In the genomic region with DNA sequence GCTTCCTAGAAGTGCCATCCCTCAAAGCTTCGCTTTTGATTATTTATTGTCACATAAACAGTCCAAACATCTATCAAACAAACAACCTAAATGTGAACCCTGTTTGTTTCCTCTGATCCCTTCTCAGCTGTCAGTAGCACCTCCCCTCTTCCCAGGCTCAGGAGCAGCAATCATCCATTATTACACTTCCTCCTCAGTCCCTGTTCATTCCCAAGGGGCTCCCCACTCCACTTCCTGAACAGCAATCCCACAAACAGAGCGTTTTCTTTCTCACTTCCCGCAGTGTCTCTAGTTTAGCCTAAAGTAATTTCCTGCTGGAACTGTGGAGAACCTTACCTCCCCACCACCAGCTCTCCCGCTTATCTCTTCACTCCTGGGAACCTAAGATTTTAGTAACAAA, we compare ENCODE assay signal across 9 mouse cellular contexts.
A peak's percentile ranks its signal among the peaks of the same experiment; 100 is the strongest.
DNase-seq lines count a peak whose midpoint lies in the region; ATAC-seq and TF ChIP-seq lines count a peak whose summit lies in the region.
"Had no signal": no experiment of that assay in that cellular context is flagged by ENCODE, and none has a peak within 500 bp of the region (broad histone marks: within the 10 kb centered on the region; RNA-seq: fewer than 3 reads in every experiment).

No protein-coding gene starts in this region.

- TF ChIP-seq CTCF in heart, adult 2 months (IDR thresholded peaks at IDR 0.05): no peak

- H3K4me1 ChIP-seq in midbrain, embryonic 11.5 days (ENCODE audit: control insufficient read depth, insufficient read depth, low read length): peaks cover 10% of the 10 kb centered on the region; the same call in 1 of the 2 replicates
- peaks cover 5% of the 10 kb centered on the region; the same call in 1 of the 2 replicates for H3K4me1 ChIP-seq in midbrain, embryonic 16.5 days (ENCODE audit: control insufficient read depth, insufficient read depth, low read length)
- H3K4me1 ChIP-seq in heart, adult 2 months (ENCODE audit: control insufficient read depth, insufficient read depth, low read length): peaks cover 12% of the 10 kb centered on the region
- peaks cover 31% of the 10 kb centered on the region for H3K4me1 ChIP-seq in kidney, embryonic 14.5 days (ENCODE audit: control insufficient read depth, insufficient read depth, low read length)
- H3K4me1 ChIP-seq in stomach, embryonic 15.5 days: peaks cover 16% of the 10 kb centered on the region; the same call in 1 of the 2 replicates
- H3K4me1 ChIP-seq: liver, embryonic 15.5 days had no signal

- ATAC-seq in midbrain, embryonic 11.5 days (ENCODE audit: low FRiP score): no peak
- ATAC-seq in midbrain, embryonic 16.5 days: no peak
- ATAC-seq in kidney, embryonic 14.5 days (ENCODE audit: low FRiP score, low TSS enrichment): peak; percentile 36; the same call in 1 of the 2 replicates
- no peak for ATAC-seq in stomach, embryonic 15.5 days (ENCODE audit: insufficient read depth, low FRiP score, low read depth)
- no peak for ATAC-seq in megakaryocyte-erythroid progenitor cell, adult 5-6 weeks (replicated peaks; ENCODE audit: low FRiP score, low TSS enrichment, poor library complexity, severe bottlenecking)

- no peak overlapping the region for H3K9ac ChIP-seq in midbrain, embryonic 11.5 days (ENCODE audit: low read length)
- no peak overlapping the region for H3K9ac ChIP-seq in midbrain, embryonic 16.5 days (ENCODE audit: low read depth, low read length)
- no peak overlapping the region for H3K9ac ChIP-seq in heart, adult 2 months (ENCODE audit: low read depth, low read length)
- no peak overlapping the region for H3K9ac ChIP-seq in kidney, embryonic 14.5 days (ENCODE audit: low read depth, low read length)
- no peak overlapping the region for H3K9ac ChIP-seq in stomach, embryonic 15.5 days
- H3K9ac ChIP-seq: liver, embryonic 15.5 days had no signal

- 70% methylated on average over 4 of the region's 4 CpGs for WGBS in midbrain, embryonic 11.5 days
- WGBS in midbrain, embryonic 16.5 days: 78% methylated on average over 4 of the region's 4 CpGs
- 36% methylated on average over 4 of the region's 4 CpGs for WGBS in heart, adult 2 months
- 18% methylated on average over 4 of the region's 4 CpGs for WGBS in kidney, embryonic 14.5 days
- WGBS in stomach, embryonic 15.5 days: 40% methylated on average over 4 of the region's 4 CpGs

- H3K9me3 ChIP-seq in midbrain, embryonic 11.5 days (ENCODE audit: control insufficient read depth, low read length): no peaks in the 10 kb centered on the region
- H3K9me3 ChIP-seq in midbrain, embryonic 16.5 days (replicated peaks; ENCODE audit: control insufficient read depth, low read length, poor library complexity, severe bottlenecking): no peaks in the 10 kb centered on the region
- no peaks in the 10 kb centered on the region for H3K9me3 ChIP-seq in kidney, embryonic 14.5 days (ENCODE audit: control insufficient read depth, low read length)
- no peaks in the 10 kb centered on the region for H3K9me3 ChIP-seq in stomach, embryonic 15.5 days
- H3K9me3 ChIP-seq: liver, embryonic 15.5 days had no signal

- H3K4me2 ChIP-seq in midbrain, embryonic 11.5 days: no peak overlapping the region
- H3K4me2 ChIP-seq in midbrain, embryonic 16.5 days (ENCODE audit: low read length): no peak overlapping the region
- no peak overlapping the region for H3K4me2 ChIP-seq in kidney, embryonic 14.5 days (replicated peaks; ENCODE audit: low read depth, low read length)
- H3K4me2 ChIP-seq in stomach, embryonic 15.5 days: no peak overlapping the region
- H3K4me2 ChIP-seq: liver, embryonic 15.5 days had no signal

- peak; percentile 60; the same call in 1 of the 2 replicates for TF ChIP-seq EP300 in heart, adult 2 months (IDR thresholded peaks at IDR 0.05; ENCODE audit: insufficient read depth, low read depth, low read length)

- H3K36me3 ChIP-seq in midbrain, embryonic 11.5 days (ENCODE audit: control insufficient read depth, insufficient read depth, low read length): no peaks in the 10 kb centered on the region
- no peaks in the 10 kb centered on the region for H3K36me3 ChIP-seq in midbrain, embryonic 16.5 days (ENCODE audit: control insufficient read depth, insufficient read depth, low read length)
- peaks cover 5% of the 10 kb centered on the region for H3K36me3 ChIP-seq in heart, adult 2 months (ENCODE audit: control insufficient read depth, insufficient read depth, low read length)
- no peaks in the 10 kb centered on the region for H3K36me3 ChIP-seq in kidney, embryonic 14.5 days (ENCODE audit: control insufficient read depth, insufficient read depth, low read length)
- H3K36me3 ChIP-seq in stomach, embryonic 15.5 days: no peaks in the 10 kb centered on the region
- H3K36me3 ChIP-seq: liver, embryonic 15.5 days had no signal

- no peaks in the 10 kb centered on the region for H3K79me2 ChIP-seq in heart, adult 2 months (replicated peaks; ENCODE audit: control insufficient read depth, insufficient read depth, low read length)

- TF ChIP-seq POLR2A in heart, adult 2 months (IDR thresholded peaks at IDR 0.05; ENCODE audit: insufficient read depth, low read depth, low read length): peak; percentile 26; the same call in 1 of the 2 replicates

- no peak overlapping the region for H3K4me3 ChIP-seq in midbrain, embryonic 11.5 days (ENCODE audit: low read depth, low read length)
- no peak overlapping the region for H3K4me3 ChIP-seq in midbrain, embryonic 16.5 days (ENCODE audit: low read depth, low read length)
- H3K4me3 ChIP-seq in heart, adult 2 months: no peak overlapping the region
- no peak overlapping the region for H3K4me3 ChIP-seq in kidney, embryonic 14.5 days (ENCODE audit: low read length)
- no peak overlapping the region for H3K4me3 ChIP-seq in stomach, embryonic 15.5 days (replicated peaks)
- H3K4me3 ChIP-seq: liver, embryonic 15.5 days had no signal

- H3K27ac ChIP-seq in midbrain, embryonic 11.5 days (ENCODE audit: low read depth, low read length): no peak overlapping the region
- no peak overlapping the region for H3K27ac ChIP-seq in midbrain, embryonic 16.5 days (ENCODE audit: low read length)
- H3K27ac ChIP-seq in heart, adult 2 months: peak overlapping the region; percentile 50
- H3K27ac ChIP-seq in kidney, embryonic 14.5 days (ENCODE audit: low read depth, low read length): peak overlapping the region; percentile 42; the same call in 1 of the 2 replicates
- H3K27ac ChIP-seq in stomach, embryonic 15.5 days: 0 out of 2 replicates have a peak overlapping the region, but pooled peaks have one; percentile 35
- H3K27ac ChIP-seq: liver, embryonic 15.5 days had no signal

- intact Hi-C loops in heart, adult 2 months (cut with DNase I): loop anchor here (2.0 to 5.0 kb wide), 2 partner anchors 90 to 225 kb away; no protein-coding TSS in a partner anchor

- H3K27me3 ChIP-seq in midbrain, embryonic 11.5 days (ENCODE audit: control insufficient read depth, insufficient read depth, low read length): no peaks in the 10 kb centered on the region
- H3K27me3 ChIP-seq in midbrain, embryonic 16.5 days (ENCODE audit: control insufficient read depth, insufficient read depth, low read depth, low read length): no peaks in the 10 kb centered on the region
- H3K27me3 ChIP-seq in heart, adult 2 months (ENCODE audit: control insufficient read depth, insufficient read depth, low read length): no peaks in the 10 kb centered on the region
- H3K27me3 ChIP-seq in kidney, embryonic 14.5 days (ENCODE audit: control insufficient read depth, insufficient read depth, low read length): no peaks in the 10 kb centered on the region
- H3K27me3 ChIP-seq in stomach, embryonic 15.5 days (replicated peaks): no peaks in the 10 kb centered on the region
- H3K27me3 ChIP-seq: liver, embryonic 15.5 days had no signal

- DNase-seq in midbrain, embryonic 11.5 days (ENCODE audit: low spot score, missing footprints): peak; percentile 80
- DNase-seq in heart, adult 2 months: peak; percentile 36 to 61
- DNase-seq in urinary bladder, postnatal 14 days (ENCODE audit: low spot score): no peak
- DNase-seq: cerebellum, postnatal 14 days had no signal

Comparison
In these comparisons a context has a peak if more than half of its experiments do, and no peak if none do; other contexts are left out.
1. H3K27ac ChIP-seq: peak in heart, adult 2 months (single experiment), kidney, embryonic 14.5 days (single experiment) and stomach, embryonic 15.5 days (single experiment); none in midbrain, embryonic 11.5 days (single experiment) and midbrain, embryonic 16.5 days (single experiment).